Mouse (Mus musculus): ENCODE results near the gene Plcb3.

Gene Plcb3

DNA sequence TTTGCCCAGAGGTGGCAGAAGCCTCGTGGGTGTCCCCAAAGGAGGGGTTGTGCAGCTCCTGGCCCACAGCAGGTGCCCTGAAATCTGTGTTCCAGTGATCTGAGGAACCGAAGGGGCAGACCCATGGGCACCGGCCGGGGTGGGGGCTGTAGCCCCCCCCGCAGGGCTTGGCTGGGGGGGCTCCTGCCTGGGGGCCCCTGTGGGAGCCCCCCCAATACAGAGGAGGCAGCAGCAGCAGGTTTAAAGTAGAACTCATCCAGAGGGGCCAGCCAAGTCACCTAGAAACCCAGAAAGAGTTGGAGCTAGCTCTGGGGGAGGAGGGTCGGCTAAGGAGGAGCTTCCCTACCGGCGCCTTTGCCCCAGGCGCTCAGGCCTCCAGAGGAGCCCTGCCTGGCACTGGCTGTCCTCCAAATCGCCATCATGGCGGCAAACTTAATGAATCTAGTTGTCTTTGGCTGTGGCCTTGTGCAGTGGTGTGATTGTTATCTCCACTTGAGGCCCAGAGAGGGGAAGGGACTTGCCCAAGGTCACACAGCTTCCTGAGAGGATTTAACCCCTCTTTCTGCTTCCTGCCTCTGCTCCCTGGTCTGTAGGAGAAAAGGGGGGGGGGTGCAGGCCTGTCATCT, 5.7 kb downstream of the Plcb3 start:
- no peak for DNase-seq (ENCODE audit: low spot score in 2 of 2)

DNA sequence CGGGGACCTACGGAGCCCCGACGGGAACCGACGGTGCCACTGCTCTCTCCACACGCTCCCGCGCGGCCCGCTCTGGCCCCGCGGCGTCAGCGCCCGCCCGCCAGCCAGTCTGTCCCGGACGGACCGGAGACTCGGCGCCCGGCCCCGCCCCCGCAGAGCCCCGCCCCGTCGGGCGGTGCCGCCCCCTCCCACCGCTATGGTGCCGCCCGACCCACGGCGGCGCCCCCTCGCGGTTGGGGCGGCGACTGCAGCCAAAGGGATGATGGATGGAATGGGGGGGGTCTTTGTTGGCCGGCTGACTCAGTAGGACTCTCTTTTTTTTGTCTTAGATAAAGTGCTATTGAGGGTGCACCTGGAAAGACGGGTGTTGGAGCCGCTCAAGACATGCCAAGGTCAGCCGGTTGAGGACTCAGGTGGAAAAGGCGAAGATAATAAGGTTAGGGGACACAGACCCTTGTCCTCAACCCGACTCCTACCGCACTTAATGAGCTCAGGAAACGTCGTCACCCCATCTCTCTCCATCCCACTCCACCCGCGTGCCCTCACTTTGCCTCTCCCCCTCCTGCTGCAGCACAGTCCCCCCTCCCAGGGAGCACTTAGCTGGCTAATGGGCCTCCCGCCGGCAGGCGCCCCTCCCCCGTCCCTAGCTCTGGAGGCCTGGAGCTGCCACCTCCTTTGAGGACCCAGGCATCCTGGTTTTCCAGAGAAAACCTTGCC, 6.4 kb downstream of the Plcb3 start:
- DNase-seq (ENCODE audit: low spot score in 2 of 2): peak; percentile 64 to 75

DNA sequence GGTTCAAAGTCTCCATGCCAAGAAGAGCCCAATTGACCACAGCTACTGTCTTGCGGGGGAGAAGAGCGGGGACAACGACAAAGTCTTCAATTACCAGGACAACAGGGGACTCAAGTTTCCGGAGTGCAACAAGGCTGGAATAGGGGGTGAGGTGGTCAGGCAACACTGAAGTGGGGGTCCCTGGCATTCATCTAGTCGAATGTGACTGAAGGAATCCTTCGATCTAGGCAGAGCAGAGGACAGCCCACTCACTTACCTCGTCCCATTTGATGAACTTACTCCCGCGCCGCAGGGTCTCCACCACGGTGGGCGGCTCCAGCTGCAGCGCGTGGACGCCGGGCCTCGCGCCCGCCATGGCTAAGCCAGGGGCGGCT, 7.0 kb downstream of the Plcb3 start:
- DNase-seq (ENCODE audit: low spot score in 2 of 2): peak in 1 of 2 experiments; percentile 29

- peak in 1 of 2 experiments; percentile 67 for DNase-seq (ENCODE audit: low spot score in 2 of 2)
These were observed 7.6 kb downstream of the Plcb3 start for GRCm38 (mm10) chr19:6968491-6969271.

- DNase-seq (ENCODE audit: low spot score in 2 of 2): no peak
These were observed 19.8 kb downstream of the Plcb3 start for GRCm38 (mm10) chr19:6956461-6956860.

DNA sequence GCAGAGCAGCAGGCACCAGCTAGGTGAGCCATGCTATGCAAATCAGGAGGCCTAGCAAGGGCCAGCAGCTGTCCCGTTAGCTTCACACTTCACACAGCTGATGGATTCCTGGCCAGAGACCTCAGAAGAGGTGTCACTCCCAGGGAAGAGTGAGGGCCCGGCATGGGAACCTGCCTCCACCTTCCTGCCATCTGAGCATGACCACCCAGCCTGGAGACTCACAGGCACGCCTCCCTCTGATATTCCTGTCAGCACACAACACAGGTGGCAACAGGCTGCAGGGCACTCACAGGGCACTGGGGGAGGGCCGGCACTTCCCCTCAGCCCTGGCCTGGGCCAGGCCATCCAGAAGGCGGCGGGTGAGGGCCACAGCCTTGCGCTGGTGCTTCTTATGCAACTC, 20.8 kb downstream of the Plcb3 start:
- no peak for DNase-seq (ENCODE audit: low spot score in 2 of 2)

DNA sequence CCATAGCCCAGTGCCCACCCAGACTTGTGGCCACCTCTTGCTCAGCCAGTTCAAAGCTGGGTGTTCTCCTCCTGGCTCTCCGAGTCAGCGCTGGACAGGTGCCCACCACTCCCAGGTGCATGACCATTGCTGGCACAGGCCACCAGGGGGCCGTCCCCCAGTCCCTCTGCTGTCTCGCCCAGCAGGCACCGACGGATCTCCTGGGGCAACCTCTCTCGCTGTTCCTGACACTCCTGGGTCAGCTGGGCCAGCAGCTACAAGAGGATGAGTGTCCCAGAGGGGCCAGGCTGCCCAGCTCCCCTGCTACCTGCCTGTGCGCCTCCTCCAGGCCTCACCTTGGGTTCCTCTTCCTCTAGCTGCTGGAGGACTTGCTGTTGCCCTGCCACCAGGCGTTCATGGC, 22.2 kb downstream of the Plcb3 start:
- DNase-seq (ENCODE audit: low spot score in 2 of 2): peak in 1 of 2 experiments; percentile 57

GRCm38 (mm10) chr19:6952712-6953037, 23.6 kb downstream of the Plcb3 start:
- peak; percentile 61 to 76 for DNase-seq (ENCODE audit: low spot score in 2 of 2)

DNA sequence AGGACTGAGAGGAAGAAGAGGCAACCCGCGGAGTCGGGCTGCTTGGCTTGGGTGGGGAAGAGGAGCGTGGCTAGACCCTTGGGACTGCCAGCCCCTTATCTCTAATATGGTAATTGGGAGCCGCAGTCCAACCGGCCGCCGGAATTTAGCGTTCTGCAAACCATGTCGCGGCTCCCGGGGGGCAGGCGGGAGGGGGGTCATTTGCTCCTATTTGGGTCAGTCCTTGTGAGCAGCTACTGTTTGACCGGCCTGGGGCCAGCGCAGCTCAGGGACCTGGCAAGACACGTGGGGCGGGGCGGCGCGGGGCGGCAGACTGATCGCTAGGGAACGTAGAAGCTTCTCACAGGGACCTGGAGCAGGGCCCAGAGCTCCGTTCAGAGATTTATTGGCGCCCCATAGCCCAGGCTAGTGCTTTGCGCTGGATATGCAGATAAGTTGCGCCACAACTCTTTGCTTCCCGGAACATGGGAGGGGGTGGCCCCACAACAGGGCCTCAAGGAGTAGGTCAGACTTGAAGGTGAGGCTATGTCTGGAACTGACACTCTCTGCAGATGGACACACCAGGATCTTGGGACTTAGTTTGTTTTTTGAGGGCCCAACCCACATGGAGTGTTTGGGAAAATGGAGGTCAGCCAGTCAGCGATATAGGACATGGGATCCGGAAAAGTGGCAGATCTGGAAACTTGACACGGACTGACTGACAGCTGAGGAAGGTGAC, 24.1 kb downstream of the Plcb3 start:
- DNase-seq (ENCODE audit: low spot score in 2 of 2): peak; percentile 75 to 87

- DNase-seq (ENCODE audit: low spot score in 2 of 2): peak; percentile 93 to 97
These were observed 24.8 kb downstream of the Plcb3 start for GRCm38 (mm10) chr19:6951381-6951968.

GRCm38 (mm10) chr19:6950613-6951153, 25.6 kb downstream of the Plcb3 start:
- DNase-seq (ENCODE audit: low spot score in 2 of 2): peak in 1 of 2 experiments; percentile 48

DNA sequence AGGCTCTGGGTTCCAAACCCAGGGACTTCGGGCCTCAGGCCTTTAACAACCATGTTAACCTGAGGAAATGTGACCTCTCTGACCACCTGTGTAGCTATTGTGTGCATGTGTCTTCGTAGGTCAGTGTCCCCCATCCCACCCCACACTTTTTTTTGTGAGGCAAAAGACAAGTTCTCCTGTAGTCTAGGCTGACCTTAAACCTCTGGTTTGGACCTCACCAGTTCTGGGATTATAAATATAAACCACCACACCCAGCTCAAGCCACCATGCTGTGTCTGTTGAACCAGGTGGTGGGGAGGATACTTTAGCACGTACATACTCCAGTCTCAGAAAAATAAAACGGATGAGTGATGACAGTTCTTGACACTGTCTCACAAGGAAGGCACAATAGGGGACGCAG, 26.3 kb downstream of the Plcb3 start:
- DNase-seq (ENCODE audit: low spot score in 2 of 2): no peak

GRCm38 (mm10) chr19:6949532-6949931, 26.7 kb downstream of the Plcb3 start:
- no peak for DNase-seq (ENCODE audit: low spot score in 2 of 2)

DNA sequence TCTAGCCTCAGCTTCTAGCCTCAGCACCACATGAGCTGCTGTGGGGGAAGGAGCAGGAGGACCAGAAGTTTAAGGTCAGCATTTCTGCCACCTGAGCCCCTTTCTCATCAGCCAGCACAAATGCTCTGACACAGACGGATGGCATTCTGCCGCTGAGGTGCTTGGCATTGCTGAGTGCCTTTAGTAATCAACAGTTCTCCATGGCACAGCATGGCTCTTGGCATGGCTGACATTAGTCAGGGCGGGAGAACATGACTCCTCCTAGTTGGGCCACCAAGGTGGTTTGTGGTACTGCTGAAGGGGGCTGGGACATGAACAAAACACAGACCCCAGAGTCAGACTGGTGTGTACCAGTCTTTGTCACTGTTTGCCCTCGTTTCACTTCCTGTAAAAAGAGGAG, 28.1 kb downstream of the Plcb3 start:
- DNase-seq (ENCODE audit: low spot score in 2 of 2): no peak

DNA sequence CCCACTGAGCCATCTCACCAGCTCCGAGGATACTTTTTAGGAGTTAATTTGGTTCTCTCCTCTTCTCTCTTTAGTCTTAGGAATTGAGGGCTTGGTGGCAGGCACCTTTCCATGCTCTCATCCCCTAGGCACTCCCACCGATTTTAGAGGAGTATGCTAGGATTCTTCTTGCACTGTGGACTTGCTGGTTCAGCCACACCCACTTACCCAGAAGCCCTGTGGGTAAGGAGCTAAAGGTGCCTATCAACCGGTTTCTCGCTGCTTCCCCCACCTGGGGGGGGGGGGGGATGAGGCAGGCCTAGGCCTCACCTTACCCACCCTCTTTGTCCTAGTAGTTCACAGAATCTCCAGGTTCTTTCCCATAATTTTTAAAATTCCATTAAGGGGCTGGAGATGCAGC, 28.5 kb downstream of the Plcb3 start:
- no peak for DNase-seq (ENCODE audit: low spot score in 2 of 2)

- no peak for DNase-seq (ENCODE audit: low spot score in 2 of 2)
These were observed 32.6 kb downstream of the Plcb3 start for GRCm38 (mm10) chr19:6943709-6944108.

- no peak for DNase-seq (ENCODE audit: low spot score in 2 of 2)
These were observed 33.5 kb downstream of the Plcb3 start for GRCm38 (mm10) chr19:6942764-6943163.

- DNase-seq (ENCODE audit: low spot score in 2 of 2): peak; percentile 92 to 97
These were observed 34.0 kb downstream of the Plcb3 start, which contains the start of gene Gpr137 for GRCm38 (mm10) chr19:6942249-6942691. Gpr137 (minus strand) TSS chr19:6942480.

DNA sequence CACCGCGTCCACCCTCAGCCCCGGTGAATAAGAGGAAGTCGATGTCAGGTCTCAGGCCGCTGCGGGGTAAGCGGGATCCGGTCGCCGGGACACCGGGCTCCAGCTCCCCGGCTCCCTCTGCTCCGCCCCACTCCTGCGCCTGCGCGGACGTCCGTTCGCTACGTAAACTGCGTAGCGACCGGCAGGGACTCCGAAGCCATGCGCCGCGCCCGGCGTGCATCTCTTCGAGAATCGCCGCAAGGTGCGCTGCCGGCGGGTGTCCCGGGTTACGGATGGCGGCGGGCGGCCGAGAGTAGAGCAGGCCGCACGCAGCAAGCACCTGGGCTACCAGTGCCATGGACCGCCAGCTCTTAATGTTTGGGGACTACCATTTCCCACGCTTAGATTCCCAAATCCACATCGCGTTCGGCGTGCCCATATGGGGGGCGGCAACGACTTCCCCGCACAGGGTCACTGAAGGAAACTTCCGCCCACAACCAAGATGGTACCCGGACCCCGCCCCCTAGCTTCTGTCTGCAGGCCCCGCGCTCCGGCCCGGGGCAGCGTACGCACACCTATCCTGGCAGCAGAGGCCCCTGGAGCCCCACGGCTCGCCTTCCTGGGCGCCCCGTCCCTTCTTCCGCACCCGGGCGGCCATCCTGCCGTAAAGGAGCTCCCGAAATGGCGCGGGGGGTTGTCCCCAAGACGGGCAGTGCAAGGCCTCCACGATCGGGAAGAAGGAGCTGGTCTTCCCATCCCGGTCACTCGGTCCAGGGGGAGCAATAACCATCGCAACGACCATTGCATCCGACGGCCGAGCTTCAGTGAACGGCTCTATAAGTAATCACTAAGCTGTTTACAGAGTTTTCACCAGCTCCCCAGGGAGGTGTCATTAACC, 34.7 kb downstream of the Plcb3 start, which contains the start of gene Bad:
Bad (plus strand) TSS at position 490 of the 877 bp plus-strand sequence.
- peak; percentile 92 to 94 for DNase-seq (ENCODE audit: low spot score in 2 of 2)

All from urinary bladder, postnatal 36 days (tissue).